Mouse (Mus musculus) spleen, adult 18-20 months (tissue): ENCODE data around the gene Setd1a.
"Not testable (repeated sequence)": the region's sequence is repeated elsewhere in the genome, so short reads cannot be mapped to it uniquely, and the experiment has no call there.

Source experiments
- DNase-seq, 2 experiments: peaks; one replicate each; pipeline ENCODE4 v3.0.0; 2022; ENCODE audit warnings: mixed read lengths in 2 of 2

Gene Setd1a

DNA sequence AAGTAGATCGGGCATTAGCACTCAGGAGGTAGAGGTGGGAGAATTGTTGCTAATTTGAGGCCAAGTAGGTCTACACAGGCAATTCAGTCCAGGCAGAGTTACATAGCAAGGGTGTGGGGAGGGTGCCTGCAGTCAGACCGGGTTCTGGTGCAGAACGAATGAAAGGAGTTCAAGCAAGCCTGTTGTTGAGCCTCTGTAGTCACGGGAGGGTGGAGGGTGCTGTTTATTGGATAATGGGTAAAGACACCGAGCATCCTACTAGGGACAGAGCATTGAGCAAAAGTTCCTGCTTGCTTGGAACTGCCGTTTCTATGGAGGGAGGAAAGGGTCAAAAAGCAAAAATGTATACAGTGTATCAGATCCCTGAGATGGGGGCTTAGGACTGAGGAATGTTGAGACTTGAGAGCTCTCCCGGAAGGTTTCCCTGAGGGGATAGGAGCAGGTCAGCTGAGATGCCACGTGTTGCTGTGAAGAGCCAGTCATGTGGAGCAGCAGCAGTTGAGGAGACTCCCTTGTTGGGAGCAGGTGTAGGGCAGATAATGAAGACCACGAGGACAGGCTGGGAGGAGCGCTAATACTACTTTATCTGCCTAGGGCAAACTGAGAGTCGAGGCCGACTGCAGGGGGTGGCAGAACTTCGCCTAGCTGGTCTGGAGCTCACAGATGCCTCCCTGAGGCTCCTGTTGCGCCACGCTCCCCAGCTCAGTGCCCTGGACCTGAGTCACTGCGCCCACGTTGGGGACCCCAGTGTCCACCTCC lies 9.4 kb upstream of the Setd1a start:
- no peak for DNase-seq

DNA sequence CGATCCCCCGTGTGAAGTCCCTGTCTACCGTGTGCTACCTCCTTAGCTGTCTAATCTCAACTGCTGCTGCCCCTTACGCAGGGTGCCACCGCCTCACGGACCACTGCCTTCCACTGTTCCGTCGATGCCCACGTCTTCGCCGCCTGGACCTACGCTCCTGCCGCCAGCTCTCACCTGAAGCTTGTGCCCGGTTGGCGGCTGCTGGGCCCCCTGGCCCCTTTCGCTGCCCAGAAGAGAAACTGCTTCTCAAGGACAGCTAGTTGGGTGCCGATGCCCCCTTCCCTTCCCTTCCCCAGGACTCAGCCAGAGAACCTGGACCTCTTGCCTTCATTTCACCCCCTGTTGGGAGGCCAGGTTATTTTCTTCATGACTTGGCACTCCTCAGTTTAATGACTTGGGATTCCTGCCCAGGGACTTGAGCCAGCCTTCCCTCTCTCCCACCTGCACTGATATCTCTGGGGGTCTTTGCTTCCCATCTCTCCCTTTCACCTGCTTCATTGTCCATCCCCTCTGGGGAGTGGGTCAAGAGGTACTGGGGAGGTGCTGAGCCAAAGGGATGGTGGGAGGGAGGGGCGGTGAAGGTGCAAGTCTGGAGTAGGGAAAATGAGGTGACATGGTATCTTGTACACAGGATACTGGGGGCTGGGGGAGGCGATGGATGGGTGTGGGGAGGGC lies 8.7 kb upstream of the Setd1a start:
- DNase-seq: no peak

DNA sequence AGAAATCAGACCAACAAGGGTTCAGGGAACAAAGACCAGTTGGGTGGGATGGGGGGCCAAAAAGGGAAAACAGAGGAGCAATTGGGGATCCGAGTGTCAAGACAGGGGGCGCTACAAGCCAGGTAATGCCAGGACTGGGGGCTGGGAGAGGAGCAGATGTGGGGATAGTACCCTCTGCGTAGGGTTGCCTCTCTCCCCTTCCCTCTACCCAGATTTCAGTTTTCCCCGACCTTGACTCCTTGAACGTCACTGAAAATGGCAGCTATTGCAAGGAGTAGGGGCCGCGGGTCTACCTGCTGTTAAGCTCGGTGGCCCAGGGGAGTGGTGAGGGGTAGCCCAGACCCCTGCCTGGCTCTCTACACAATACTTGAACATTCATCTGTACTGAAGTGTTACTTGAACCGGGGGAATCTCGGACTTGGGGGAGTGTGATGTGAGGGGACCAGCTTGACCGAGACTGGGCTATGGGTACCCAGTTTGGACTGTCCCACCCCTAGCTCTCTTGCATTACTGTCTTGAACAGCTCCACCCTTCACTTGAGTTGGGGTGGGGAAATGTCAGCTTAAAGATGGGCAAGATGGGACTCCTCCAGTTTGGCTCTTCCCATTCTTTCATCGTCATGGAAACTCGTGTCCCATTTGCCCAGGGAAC lies 8.0 kb upstream of the Setd1a start:
- DNase-seq: no peak

DNA sequence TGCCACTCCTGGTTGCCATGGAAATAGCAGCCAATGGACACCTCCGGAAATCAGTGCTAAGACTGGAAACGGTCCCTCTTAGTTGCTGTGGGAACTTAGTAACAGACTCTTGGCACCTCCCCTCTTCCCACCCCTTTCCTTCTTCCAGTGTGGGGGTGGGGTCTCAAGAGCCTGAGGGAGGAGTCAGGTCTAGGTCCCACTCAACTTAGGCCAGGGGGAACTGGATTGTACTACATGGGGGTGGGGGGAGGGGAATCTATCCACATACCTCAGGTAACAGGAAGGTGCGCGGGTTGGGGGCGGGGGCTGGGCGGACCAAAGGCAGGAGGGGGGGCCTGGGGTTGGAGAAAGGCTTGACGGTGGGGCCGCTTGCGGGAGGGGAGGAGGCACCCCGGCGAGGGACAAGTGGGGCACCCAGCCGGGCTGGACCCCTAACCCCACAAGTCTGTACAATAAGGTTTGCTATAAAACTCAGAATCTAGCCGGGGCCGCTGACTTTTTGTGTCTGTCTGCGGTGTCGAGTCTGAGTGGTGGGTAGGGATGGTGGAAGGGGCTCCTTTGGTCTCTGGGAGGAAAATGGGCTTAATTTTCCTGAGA lies 7.4 kb upstream of the Setd1a start:
- peak; percentile 51 to 62 for DNase-seq

DNA sequence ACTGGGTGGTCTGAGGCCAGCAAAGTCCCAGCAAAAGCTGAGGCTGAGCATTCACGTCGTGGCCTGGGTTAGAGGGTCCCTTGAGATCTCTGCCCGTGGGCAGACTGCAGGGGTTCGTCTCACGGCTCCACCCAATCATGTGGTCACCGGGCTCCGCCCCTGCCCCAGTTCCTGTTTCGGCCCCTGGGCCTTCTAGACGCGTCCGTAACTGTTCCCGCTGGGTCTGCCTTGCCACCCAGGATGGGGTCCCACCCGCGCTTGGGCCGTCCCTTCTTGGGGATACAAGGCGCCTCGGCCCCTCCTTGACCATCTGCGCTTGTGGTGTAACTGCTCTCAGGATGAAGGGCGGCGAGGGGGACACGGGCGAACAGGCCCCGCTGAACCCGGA lies 6.8 kb upstream of the Setd1a start, which contains the start of gene Orai3:
TSS of gene Orai3 (plus strand) at position 165 of the 388 bp plus-strand sequence.
- DNase-seq: peak; percentile 81 to 91

DNA sequence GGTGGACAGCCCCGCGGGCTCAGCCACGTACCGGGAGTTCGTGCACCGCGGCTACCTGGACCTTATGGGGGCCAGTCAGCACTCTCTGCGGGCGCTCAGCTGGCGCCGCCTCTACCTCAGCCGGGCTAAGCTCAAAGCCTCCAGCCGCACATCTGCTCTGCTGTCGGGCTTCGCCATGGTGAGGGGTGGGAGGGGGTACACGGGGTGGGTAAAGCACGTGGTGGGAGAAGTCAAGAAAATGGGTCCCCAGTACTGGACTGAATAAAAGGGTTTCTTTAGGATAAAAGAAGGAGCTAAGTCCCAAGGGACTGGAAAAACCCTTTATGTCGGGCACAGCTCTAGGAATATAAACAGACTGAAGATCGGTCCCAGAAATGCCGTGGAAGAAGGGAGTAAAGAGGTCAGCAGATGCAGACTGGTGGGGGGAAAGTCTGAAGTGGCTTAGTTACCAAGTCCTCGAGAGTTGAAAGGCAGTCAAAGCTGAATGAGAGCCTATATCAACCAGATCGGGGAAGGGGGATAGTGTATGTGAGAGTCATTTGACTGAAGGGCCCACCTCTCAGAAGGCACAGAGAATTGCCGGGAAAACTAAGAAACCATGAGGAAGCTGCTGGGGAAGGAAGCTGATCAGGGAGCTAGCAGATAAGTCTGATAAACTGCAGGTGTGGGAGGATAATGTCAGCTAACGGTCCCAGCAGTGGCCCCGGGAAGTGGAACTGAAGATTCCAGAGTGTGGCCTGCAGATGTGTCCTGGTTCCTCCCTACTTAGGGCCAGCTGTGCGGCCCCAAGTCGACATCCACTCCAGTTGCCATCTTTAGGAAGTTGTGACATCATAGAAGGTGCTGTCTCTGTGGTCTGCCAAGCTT lies 6.2 kb upstream of the Setd1a start:
- no peak for DNase-seq

DNA sequence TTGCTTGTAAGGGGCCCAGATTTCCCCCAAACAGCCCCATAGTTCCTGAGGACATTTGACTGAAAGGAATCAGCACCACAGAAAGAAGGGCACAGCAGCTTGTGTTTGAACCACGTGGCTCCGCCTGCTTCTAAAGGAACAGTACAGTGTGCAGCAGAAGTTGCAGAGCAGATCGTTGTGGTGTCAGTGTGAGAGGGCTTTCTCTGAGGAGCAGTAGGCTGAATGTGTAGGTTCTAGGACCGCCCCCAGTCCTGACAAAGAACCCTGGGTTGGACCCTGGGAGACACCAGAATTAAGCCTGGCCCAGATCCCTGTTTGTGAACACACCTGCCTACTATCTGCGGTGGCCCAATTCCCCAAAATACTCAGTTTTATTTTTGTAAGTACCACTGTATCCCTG lies 5.2 kb upstream of the Setd1a start:
- no peak for DNase-seq

DNA sequence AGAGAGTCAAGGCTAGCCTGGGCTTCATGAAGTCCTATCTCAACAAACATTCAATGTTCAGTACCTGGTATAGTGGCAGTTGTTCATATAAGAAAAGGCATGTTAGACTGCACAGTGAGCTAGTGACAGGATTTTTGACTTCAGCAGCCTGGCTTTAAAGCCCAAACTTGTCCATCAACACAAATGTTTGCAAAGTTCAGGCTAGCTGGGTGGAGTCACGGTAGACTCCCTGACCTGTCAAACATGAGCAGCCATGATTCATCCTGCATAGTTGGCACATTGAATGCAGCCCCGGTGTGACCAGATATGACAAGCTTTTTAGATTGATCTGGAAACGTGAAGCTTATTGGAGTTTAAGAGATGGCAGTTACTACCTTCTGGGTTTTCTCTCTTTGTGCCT lies 4.4 kb upstream of the Setd1a start:
- no peak for DNase-seq

DNA sequence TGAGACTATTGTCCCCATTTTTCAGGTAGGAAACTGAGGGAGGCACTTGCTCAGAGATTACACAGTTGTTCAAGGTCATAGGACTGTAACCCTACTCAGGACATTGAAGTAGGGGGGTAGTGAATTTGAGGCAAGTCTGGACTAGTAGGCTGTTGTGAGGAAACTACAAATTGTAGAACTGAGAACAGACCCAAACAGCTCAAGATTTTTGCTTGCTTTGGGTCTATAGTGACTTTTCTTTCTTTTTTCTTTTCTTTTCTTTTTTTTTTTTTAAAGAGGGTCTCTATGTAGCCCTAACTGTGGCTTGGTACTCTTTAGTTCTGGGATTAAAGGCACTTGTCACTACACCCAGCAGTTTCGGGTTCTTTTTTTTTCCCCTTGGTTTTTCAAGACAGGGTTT lies 3.9 kb upstream of the Setd1a start:
- no peak for DNase-seq

DNA sequence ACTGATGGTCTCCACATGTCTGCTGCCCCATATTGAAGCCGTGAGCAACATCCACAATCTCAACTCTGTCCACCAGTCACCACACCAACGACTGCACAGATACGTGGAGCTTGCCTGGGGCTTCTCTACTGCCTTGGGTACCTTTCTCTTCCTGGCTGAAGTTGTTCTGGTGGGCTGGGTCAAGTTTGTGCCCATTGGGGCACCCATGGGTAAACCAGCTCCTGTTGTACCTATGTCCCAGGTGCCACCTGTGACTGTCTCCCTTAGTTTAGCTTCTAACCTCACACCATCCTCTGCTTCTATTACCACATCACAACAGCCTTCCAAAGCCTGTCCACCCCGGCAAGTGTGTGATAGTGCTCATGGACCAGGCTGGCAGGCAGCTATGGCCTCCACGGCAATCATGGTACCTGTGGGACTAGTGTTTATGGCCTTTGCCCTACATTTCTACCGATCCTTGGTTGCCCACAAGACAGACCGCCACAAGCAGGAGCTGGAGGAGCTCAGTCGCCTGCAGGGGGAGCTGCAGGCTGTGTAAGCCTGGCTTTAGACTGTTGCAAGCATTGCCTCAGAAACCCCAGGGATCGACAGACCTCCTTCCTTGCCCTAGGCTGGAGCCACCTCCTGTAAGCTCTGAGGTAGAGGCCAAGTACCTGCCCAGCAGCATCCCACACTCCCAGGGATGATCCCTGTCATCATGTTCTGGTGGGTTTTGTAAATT lies 2.6 kb upstream of the Setd1a start:
- peak; percentile 52 to 67 for DNase-seq

DNA sequence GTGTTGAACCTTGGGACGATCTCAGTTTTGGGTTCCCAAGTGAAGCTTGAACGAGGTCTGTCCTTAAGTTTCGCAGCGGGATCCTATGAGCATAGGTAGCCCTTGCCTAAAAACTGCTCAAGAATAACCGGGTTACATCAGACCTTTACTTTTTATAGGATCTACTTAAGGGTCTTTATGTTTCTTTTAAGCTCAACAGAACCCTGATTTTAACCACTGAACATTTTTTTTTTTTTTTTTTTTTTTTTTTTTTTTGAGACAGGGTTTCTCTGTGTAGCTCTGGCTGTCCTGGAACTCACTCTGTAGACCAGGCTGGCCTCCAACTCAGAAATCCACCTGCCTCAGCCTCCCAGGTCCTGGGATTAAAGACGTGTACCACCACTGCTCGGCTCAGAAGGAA lies 633 bp upstream of the Setd1a start:
- DNase-seq: not testable (repeated sequence)

DNA sequence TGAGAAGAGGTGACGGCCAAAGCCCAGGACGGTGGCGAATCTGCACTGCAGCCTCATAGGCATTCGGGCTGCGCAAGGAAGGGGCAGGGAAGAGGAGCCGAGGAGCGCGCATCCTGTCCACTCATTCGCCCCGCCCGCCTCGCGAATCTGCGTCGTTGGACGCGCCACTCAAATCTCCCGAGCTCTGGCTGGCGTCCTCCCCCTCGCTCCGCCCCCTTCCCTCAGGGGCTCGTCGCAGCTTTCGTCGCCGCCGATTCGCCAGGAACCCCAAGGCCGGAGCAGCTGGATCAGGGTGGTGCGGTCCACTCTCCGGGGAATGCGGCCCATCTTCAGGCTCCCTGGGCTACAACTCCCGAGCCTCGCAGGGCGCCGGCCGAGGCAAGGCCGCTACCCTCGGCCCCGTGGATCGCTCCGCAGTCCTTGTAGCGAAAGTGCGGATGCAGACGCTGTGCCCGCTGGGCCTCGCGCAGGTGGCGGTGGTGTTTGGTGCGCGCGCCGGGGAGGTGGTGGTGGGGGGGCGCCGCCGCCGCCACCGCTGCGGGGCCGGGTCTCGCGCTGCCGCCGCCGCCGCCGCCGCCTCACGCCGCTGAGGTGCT lies 506 bp downstream of the Setd1a start:
- DNase-seq: peak; percentile 92 to 95

DNA sequence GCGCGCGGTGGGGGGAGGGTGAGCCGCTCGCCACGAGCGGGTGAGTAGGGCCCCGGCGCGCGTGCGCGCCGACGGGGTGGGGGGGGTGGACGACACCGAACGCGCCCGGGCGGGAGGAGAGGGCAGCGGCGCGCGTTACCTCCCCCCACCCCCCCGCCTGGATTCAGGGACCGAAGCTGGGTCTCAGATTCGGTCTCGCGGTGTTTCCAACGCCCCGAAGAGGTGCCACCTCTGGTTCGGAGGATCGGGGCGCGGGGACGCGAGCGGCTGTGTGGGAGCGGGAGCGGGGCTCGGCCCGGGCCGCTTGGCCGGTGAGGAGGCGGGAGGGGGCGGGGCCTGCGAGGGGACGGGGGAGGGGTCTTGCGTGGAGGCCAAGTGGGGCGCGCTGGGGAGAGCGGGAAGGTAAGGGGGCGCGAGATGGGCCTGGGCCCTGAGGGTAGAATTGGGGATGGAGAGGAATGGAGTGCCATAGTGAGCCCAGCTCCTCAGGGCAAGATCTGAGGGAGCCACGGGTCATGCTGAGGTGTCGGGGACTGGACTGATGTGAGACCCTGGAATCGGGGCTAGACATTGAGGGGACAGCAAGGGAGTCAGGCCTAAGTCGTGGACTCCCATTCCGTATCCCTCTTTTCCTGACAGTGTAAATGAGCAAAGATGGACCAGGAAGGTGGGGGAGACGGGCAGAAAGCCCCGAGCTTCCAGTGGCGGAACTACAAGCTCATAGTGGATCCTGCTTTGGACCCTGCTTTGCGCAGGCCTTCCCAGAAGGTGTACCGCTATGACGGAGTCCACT lies 1.2 kb downstream of the Setd1a start:
- DNase-seq: peak; percentile 45 to 57

DNA sequence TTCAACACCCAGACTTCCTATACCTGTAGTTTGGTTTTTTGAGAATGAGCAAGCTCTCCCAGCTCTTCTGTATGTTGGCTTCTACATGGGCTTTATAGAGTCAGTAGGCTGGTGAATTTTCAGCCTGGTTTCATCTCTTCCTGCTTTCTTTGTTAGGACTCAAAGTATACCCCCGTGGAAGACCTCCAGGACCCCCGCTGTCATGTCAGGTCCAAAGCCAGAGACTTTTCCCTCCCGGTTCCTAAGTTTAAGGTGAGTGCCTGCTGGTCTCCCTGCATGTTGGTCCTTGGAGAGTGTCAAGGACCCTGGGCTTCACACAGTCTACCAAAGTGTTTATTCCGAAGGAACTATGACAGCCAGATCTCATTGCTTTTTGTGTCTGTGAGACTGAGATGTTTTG lies 1.9 kb downstream of the Setd1a start:
- no peak for DNase-seq

DNA sequence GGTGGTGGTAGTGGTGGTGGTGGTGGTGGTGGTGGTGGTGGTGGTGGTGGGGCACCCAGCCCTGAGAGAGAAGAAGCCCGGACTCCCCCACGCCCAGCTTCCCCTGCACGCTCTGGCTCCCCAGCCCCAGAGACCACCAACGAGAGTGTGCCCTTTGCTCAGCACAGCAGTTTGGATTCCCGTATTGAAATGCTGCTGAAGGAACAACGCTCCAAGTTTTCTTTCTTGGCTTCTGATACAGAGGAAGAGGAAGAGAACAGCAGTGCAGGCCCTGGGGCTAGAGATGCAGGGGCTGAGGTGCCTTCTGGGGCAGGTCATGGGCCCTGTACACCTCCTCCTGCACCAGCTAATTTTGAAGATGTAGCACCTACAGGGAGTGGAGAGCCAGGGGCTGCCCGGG lies 8.8 kb downstream of the Setd1a start, which contains the start of gene Gm49388:
TSS of gene Gm49388 (plus strand) at position 301 of the 400 bp plus-strand sequence.
- DNase-seq: no peak

DNA sequence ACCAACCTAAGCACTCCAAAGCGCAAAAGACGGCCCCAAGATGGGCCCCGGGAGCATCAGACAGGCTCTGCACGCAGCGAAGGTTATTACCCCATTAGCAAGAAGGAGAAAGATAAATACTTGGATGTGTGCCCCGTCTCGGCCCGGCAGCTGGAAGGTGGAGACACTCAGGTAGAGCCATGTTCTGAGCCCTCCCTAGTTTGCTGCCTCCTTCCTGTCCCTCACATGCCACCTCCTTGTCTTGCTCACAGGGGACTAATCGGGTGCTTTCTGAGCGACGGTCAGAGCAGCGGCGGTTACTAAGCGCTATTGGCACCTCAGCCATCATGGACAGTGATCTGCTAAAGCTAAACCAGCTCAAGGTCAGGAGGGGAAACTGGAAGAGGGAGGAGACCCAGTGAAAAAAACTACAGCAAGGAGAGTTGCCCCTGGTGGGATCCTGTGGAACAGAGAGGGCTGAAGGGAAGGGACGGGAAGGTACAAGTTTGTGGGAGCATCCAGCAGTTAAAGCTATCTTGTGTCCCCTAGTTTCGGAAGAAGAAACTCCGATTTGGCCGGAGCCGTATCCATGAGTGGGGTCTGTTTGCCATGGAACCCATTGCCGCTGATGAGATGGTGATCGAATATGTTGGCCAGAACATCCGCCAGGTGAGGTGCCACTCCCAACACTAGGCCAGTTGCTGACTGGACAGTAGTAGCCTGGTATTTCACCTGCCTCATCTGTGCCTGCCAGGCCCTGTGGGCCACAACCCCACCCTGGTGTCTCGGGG lies 20.8 kb downstream of the Setd1a start:
- no peak for DNase-seq

DNA sequence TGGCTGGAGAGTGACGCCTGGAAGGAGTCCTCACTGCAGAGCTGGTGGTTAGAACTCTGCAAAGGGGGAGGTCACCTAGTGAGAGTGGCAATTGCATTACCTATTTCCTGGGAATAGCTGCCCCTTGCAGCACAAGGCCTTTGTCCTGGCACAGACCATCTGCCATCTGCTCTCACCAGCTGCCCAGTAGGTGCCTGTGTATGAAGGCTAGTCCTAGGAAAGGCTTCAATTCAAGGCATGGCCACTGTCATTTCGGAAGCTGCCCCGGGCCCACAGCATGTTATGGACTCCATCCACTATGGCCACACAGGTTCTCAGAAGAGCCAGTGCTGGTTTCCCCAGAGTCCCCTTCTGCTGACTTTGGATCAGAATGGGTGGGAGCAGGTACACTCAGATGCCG lies 22.1 kb downstream of the Setd1a start:
- DNase-seq: no peak

DNA sequence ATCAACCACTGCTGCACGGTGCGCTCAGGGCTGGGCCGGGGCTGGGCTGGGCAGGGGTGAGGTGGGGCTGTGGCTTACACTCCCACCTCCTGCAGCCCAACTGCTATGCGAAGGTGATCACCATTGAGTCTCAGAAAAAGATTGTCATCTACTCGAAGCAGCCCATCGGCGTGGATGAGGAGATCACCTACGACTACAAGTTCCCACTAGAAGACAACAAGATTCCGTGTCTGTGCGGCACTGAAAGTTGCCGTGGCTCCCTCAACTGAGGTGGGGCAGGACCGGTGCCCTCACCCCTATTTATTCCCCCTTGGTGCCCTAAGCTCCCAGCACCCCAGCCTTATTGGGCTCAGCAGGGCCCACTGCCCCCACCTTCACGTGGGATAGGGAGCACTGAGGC lies 22.7 kb downstream of the Setd1a start:
- DNase-seq: no peak

DNA sequence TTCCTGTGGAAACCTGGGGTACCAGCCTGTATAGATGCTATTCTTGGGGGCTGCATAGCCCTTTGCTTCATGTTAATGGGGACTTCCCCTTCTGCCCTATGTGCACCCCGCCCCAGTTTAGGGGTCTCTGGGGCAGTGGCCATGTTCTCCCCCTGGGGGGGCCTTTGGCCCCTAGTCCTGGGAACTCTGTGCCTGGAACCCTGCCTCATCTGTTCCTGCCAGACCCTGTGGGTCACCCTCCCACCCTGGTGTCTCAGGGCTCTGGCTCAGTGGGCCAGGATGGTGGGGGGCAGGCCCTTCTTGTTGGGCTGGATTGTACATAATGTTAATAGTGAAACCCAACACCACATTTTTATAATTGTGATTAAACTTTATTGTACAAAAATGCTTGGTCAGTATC lies 23.3 kb downstream of the Setd1a start:
- no peak for DNase-seq
